In the genomic region with DNA sequence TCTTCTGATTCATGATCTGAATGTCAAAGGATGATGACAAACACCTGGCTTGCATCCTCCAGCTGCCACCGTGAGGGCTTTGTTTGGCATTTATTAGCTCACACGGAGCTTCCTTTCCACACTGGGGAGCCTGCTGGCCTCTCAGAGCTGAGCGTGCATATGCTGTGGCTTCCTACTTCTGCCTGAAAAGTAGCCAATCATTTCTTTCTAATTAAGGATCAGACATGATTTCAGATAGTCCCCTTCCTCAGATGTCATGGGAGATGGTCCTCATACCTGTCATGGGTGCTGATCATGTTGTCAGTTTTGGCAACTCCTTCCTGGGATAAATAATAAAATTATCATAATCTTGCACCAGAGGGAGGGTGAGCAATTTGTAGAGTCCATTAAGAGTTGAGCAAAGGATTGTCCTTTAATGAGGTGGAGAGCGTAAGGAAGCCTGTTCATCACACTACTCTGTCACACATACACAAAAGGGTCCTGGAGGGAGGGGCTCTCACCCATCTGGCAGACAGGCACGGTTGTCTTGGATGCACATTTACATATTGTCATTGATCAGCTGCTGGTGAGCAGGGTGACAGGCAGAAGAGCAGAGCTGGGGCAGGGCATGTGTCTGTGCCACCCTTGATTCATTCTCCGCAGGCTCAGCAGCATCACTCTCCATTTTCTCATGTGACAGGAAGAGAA, we compare ENCODE assay signal across 13 mouse cellular contexts.
DNase-seq lines count a peak whose midpoint lies in the region; ATAC-seq and TF ChIP-seq lines count a peak whose summit lies in the region.
"Had no signal": no experiment of that assay in that cellular context is flagged by ENCODE, and none has a peak within 500 bp of the region (broad histone marks: within the 10 kb centered on the region; RNA-seq: fewer than 3 reads in every experiment).

No protein-coding gene starts in this region.

- no peaks in the 10 kb centered on the region for H3K36me3 ChIP-seq in forebrain, embryonic 13.5 days (ENCODE audit: poor library complexity, severe bottlenecking)
- no peaks in the 10 kb centered on the region for H3K36me3 ChIP-seq in hindbrain, embryonic 15.5 days
- H3K36me3 ChIP-seq in midbrain, postnatal 0 days (ENCODE audit: insufficient read depth, low read length): no peaks in the 10 kb centered on the region
- H3K36me3 ChIP-seq: limb, embryonic 12.5 days; liver, embryonic 15.5 days had no signal

- H3K4me1 ChIP-seq in forebrain, embryonic 13.5 days: peaks cover 7% of the 10 kb centered on the region
- H3K4me1 ChIP-seq in hindbrain, embryonic 15.5 days (replicated peaks): peaks cover 13% of the 10 kb centered on the region; the same call in 1 of the 2 replicates
- H3K4me1 ChIP-seq in midbrain, postnatal 0 days (ENCODE audit: insufficient read depth, low read length): no peaks in the 10 kb centered on the region
- H3K4me1 ChIP-seq: liver, embryonic 15.5 days had no signal

- ATAC-seq in forebrain, embryonic 13.5 days: peak; percentile 85
- peak; percentile 79 for ATAC-seq in hindbrain, embryonic 15.5 days (ENCODE audit: low FRiP score, low read depth)
- ATAC-seq in midbrain, postnatal 0 days (ENCODE audit: low FRiP score): no peak
- ATAC-seq: CD4-positive, CD25-positive, alpha-beta regulatory T cell, adult 4 months; inflammation-experienced regulatory T-cells, adult 6 months had no signal

- H3K9ac ChIP-seq in forebrain, embryonic 13.5 days: no peak overlapping the region
- H3K9ac ChIP-seq in hindbrain, embryonic 15.5 days: no peak overlapping the region
- no peak overlapping the region for H3K9ac ChIP-seq in midbrain, postnatal 0 days (replicated peaks; ENCODE audit: low read length, poor library complexity, severe bottlenecking)
- H3K9ac ChIP-seq: limb, embryonic 12.5 days; liver, embryonic 15.5 days had no signal

- DNase-seq in brain, embryonic 14.5 days (ENCODE audit: low read depth): peak; percentile 80
- DNase-seq in midbrain, postnatal 0 days (ENCODE audit: low spot score): peak; percentile 53
- DNase-seq in thymus, postnatal 14 days: no peak
- DNase-seq in cerebellum, postnatal 25 days: no peak
- no peak for DNase-seq in adipocyte (ENCODE audit: low spot score)
- DNase-seq: kidney, postnatal 10 days had no signal

- H3K9me3 ChIP-seq in forebrain, embryonic 13.5 days (replicated peaks): no peaks in the 10 kb centered on the region
- H3K9me3 ChIP-seq in hindbrain, embryonic 15.5 days: no peaks in the 10 kb centered on the region
- H3K9me3 ChIP-seq in midbrain, postnatal 0 days (ENCODE audit: low read length): no peaks in the 10 kb centered on the region
- H3K9me3 ChIP-seq: limb, embryonic 12.5 days; liver, embryonic 15.5 days had no signal

- H3K27me3 ChIP-seq in forebrain, embryonic 13.5 days: no peaks in the 10 kb centered on the region
- no peaks in the 10 kb centered on the region for H3K27me3 ChIP-seq in hindbrain, embryonic 15.5 days
- H3K27me3 ChIP-seq in midbrain, postnatal 0 days (ENCODE audit: insufficient read depth, low read length): no peaks in the 10 kb centered on the region
- H3K27me3 ChIP-seq: limb, embryonic 12.5 days; liver, embryonic 15.5 days had no signal

- no peak for TF ChIP-seq POLR2A in brain, embryonic 14.5 days (IDR thresholded peaks at IDR 0.05; ENCODE audit: borderline replicate concordance, extremely low read depth, insufficient read depth, insufficient read length, poor library complexity, severe bottlenecking)

- no peak overlapping the region for H3K4me3 ChIP-seq in forebrain, embryonic 13.5 days
- H3K4me3 ChIP-seq in hindbrain, embryonic 15.5 days: no peak overlapping the region
- no peak overlapping the region for H3K4me3 ChIP-seq in midbrain, postnatal 0 days (ENCODE audit: low read depth, low read length)
- H3K4me3 ChIP-seq: limb, embryonic 12.5 days; liver, embryonic 15.5 days; myocyte had no signal

- peak overlapping the region; percentile 40; the same call in 1 of the 2 replicates for H3K27ac ChIP-seq in forebrain, embryonic 13.5 days
- 0 out of 2 replicates have a peak overlapping the region, but pooled peaks have one; percentile 40 for H3K27ac ChIP-seq in hindbrain, embryonic 15.5 days (replicated peaks)
- no peak overlapping the region for H3K27ac ChIP-seq in midbrain, postnatal 0 days (ENCODE audit: low read depth, low read length)
- H3K27ac ChIP-seq: limb, embryonic 12.5 days; liver, embryonic 15.5 days had no signal

- WGBS in forebrain, embryonic 13.5 days: 35% methylated on average over 6 of the region's 6 CpGs
- WGBS in hindbrain, embryonic 15.5 days: 8% methylated on average over 6 of the region's 6 CpGs
- WGBS in midbrain, postnatal 0 days: 33% methylated on average over 6 of the region's 6 CpGs

- TF ChIP-seq CTCF in brain, embryonic 14.5 days (IDR thresholded peaks at IDR 0.05; ENCODE audit: borderline replicate concordance, extremely low read depth, insufficient read depth, insufficient read length): no peak
- TF ChIP-seq CTCF in midbrain, postnatal 0 days (IDR thresholded peaks at IDR 0.05): no peak

- no peak overlapping the region for H3K4me2 ChIP-seq in forebrain, embryonic 13.5 days
- no peak overlapping the region for H3K4me2 ChIP-seq in hindbrain, embryonic 15.5 days
- H3K4me2 ChIP-seq in midbrain, postnatal 0 days (ENCODE audit: low read depth, low read length, poor library complexity, severe bottlenecking): no peak overlapping the region
- H3K4me2 ChIP-seq: limb, embryonic 12.5 days; liver, embryonic 15.5 days had no signal

Comparison
In these comparisons a context has a peak if more than half of its experiments do, and no peak if none do; other contexts are left out.
1. DNase-seq: peak in brain, embryonic 14.5 days (single experiment) and midbrain, postnatal 0 days (single experiment); none in thymus, postnatal 14 days (single experiment), cerebellum, postnatal 25 days (0 of 2) and adipocyte (single experiment).